Mouse (Mus musculus) testis, postnatal 10 days (tissue): ENCODE data around the gene Lingo1.

Source experiments
- DNase-seq: peaks from one replicate; pipeline ENCODE4 v3.0.0; 2021; ENCODE audit warnings: low spot score

Gene Lingo1

DNA sequence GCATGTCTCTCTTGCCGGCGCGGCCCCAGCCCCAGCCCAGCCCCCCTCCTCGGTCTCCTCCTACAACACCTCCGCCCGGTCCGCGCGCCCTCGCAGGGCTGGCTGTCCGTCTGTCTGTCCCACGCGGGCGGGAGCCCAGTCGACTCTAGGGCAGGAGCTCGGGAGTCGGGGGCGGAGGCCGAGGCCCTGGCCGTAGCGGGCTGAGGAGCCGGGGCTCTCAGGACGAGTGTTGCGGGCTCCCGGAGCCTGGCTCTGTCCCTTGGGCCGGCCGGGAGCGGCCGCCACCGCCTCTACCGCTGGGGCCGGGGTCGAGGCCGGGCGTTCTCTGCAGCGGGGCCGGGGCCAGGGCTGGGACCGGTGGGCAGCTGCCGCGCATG, 161.2 kb downstream of the Lingo1 start:
- DNase-seq: peak; percentile 67

- DNase-seq: no peak
Measured at GRCm38 (mm10) chr9:56634406-56635120, 161.7 kb downstream of the Lingo1 start.

DNA sequence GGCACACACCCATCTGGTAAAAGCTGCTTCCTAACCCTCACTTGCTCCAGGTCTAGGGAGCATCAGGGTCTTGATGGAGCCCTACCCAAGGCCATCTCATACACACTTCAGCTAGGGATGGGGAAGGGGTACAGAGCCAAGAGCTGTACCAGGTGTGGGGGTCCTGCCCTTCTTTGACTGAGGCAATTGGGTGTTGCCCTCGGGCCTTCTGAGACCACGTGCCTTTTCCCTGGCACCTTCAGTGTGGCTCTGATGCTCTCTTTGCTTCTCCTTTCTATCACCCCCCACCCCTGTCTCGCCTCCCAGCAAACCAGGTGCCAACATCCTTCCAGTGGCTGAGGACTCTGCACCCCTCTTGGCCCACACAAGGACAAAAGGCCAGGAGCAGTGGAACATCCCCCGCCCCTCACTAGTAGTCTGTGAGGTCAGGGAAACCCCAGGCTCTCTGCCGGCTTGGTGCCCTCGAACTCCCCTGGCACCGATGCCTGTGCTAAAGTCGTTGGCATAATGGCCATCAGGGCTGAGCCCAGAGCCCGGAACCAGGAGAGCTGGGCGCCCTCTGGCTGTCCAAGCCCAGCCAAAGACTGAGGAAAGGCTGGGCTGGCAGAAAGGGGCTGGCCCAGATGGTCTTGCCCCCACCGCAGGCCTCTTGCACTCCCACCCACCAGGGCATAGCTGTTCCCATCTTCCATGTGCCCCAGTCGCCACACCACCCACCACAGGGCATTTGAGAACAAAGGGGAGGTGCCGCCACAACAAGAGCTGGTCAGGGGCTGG, 162.6 kb downstream of the Lingo1 start:
- no peak for DNase-seq

GRCm38 (mm10) chr9:56630945-56631344, 165.3 kb downstream of the Lingo1 start:
- DNase-seq: no peak

GRCm38 (mm10) chr9:56629674-56630397, 166.4 kb downstream of the Lingo1 start:
- DNase-seq: no peak

DNA sequence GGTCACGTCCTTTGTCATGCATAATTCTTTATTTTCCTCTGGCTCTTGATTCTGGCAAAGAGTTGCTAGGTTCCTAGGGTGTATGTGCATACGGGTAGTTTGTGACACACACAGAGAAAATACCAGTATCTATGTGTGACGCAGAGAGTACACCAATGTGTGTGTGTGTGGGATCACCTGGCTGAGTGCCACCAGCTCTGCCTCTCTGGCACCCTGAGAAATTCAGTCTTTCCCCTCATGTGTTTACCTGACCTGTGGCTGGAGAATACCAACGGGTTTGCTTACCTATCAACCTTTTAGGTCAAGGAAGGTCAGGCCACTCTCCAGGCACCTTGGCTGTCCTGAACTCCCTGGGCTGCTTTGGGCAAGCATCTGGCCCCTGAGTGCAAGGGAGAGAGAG, 169.0 kb downstream of the Lingo1 start:
- no peak for DNase-seq

GRCm38 (mm10) chr9:56624923-56625322, 171.3 kb downstream of the Lingo1 start:
- no peak for DNase-seq

GRCm38 (mm10) chr9:56623361-56623760, 172.9 kb downstream of the Lingo1 start:
- no peak for DNase-seq

- DNase-seq: no peak
Measured at GRCm38 (mm10) chr9:56622761-56623160, 173.5 kb downstream of the Lingo1 start.

- no peak for DNase-seq
Measured at GRCm38 (mm10) chr9:56620512-56621371, 175.5 kb downstream of the Lingo1 start.

DNA sequence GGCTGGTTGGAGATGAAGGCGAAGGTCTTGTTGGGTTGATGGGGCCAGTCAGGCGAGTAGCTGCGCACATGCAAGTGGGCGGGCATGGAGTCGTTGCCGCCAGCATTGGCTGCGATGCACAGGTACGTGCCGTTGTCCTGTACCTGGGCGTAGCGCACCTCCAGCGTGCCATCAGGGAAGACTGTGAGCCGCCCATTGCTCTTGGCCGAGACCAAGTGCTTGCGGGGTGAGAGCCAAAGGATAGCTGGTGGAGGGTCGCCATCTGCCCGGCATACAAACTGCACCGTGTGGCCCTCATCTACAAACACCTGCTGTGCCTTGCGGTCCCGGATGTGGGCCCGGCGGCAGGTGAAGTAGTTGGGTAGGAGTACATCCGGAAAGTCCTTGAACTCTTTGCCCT, 176.6 kb downstream of the Lingo1 start:
- DNase-seq: no peak

- no peak for DNase-seq
Measured at GRCm38 (mm10) chr9:56618660-56619059, 177.6 kb downstream of the Lingo1 start.

DNA sequence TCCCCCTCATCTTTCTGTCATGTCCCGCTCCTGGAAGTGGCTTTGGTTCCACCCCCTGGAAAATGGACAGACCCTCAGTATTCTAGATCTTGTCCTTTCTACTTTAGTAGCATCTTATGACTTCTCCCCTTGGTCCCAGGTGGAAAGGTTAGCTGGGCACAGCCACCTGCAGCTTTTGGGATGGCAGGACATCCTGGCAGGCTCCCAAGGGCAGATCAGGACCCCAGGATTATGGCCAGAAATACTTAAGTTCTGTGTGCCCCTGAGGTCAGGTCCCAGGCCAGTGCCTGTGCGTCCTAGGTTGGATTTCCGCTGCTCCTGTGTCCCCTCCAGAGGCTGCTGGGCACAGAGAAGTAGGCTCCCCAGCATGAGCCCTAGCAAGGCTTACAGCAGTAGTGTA, 180.2 kb downstream of the Lingo1 start:
- no peak for DNase-seq

- no peak for DNase-seq
Measured at GRCm38 (mm10) chr9:56612798-56613183, 183.5 kb downstream of the Lingo1 start.

DNA sequence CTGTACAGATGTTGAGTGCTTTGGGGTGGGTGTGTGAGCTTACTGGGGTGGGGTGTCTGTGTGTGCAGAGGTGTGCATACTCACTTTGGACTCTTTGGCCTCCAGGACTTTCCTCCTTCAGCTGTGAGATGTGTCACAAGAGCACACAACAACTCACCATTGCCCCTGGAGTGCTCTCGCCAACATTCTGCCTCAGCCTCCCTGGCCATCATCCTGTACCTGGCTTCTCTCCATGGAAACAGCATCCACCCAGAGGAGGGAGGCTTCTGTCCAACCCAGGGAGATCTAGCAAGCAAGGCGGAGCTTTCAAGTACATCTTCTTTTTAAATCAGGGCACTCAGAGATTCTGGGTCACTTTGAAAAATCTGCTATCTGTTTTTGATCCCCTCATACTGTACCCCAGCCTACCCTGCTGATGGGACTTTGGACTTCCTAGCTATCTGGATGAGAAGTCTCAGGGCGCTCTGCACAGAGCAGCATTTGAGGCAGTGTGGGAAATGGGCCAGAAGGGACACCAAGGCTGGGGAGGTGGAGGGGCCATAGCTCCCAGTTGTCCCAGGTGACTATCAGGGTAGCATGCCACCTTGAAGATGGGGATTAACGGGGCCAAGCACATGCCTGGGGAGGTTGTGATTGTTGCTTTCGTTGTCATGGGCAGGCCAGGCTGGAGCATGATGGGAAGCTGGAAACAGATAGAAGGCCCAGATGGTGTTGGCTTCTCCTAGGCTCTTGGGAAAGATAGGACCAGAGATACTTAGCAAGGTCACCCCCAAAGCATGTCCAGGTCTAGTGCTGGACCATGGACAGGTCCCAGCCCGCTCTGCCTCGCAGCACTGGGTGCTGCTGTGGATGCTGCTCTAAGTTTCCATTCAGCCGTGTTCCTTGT, 184.1 kb downstream of the Lingo1 start:
- DNase-seq: no peak

DNA sequence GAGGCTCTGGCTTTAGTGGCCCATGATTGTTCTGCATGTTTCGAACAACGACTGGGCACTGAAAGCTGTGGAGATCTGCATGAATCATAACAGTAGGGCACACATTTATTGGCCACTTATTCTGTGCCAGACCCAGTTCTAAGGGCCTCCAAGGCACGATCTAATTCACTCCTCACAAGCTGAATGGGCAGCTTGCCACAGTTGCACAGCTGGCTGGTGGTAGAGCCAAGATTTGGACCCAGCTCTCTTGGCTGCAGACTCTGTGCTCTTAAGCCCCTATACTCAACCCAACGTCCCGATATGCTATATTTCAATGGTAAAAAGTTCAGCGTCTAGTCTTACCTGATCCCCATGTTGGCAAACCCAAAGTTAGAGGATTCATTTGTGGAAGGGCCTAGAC, 185.3 kb downstream of the Lingo1 start:
- no peak for DNase-seq

DNA sequence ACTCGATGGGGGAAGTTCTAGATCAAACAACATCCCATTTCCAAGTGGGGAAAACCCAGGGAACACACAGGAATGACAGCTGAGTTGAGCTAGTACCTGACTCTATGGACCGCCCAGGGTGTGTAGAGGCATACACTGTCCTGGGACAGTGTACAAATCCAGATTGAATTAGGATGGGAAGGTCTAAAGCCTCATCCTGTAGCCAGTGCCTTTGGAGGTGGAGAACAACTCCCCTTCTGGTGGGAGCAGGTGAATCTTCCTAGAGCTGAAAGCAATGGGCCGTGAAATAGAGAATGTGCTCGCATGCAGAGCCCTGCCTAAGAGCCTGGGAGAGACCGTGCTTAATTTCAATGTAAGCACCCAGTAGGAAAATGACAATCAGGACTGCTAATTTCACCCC, 185.8 kb downstream of the Lingo1 start:
- no peak for DNase-seq

DNA sequence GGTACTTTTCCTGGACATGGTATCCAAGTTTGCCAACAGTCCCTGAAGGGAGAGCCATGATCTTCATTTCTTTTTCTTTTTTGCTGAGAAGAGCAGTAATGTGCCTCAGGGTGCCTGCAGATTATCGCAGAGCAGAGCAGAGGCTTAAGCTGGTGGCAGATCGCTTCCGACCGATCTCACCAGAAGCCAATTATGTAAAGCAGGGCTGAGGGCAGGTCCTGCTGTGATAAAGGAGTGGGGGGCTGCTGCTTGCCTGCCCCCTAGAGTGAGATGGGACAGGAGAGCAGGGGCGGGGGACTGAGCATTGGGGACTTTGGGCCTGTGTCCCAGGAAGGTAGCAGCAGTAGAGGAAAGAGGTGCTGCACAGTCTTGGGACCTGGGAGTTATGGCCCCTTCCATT, 186.8 kb downstream of the Lingo1 start:
- no peak for DNase-seq

DNA sequence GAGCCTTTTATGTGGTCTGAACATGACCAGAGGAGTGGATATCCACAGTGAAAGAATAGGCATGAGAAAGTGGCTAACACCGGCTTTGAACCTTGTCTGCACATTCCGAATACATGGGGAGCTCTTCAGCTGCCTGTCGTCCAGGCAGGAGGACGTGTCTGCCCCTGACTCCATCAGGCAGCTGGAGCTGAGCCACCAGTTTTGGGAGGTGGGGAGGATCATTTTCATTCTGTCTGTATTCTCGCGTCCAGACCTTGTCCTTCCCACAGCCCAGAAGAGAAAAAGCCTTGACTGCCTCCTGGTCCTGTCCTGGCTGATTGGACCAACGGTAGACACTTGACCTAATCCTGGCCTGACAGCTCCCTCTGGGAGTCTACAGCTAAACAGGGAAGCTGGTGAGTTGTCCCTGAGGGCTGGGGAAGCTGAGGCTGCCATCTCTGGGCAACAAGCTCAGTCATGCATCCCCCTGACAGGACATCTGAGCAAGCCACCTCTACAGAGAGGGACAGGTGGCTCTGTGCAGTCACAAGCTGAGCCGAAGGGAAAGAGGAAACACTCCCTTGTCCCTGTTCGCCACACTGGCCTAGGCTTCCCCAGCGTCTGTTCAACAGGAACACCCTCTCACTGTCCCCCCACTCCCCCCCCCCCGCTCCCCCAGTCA, 187.4 kb downstream of the Lingo1 start:
- no peak for DNase-seq

GRCm38 (mm10) chr9:56606082-56606740, 190.1 kb downstream of the Lingo1 start:
- DNase-seq: no peak
